Mouse (Mus musculus) kidney, postnatal 25 days (tissue): ENCODE measurements around the gene Ube2l6.

Experiments
- DNase-seq, 2 experiments: peaks; one replicate each; pipeline ENCODE4 v3.0.0; 2021; ENCODE audit warnings: mixed read lengths in 2 of 2

Gene Ube2l6

DNA sequence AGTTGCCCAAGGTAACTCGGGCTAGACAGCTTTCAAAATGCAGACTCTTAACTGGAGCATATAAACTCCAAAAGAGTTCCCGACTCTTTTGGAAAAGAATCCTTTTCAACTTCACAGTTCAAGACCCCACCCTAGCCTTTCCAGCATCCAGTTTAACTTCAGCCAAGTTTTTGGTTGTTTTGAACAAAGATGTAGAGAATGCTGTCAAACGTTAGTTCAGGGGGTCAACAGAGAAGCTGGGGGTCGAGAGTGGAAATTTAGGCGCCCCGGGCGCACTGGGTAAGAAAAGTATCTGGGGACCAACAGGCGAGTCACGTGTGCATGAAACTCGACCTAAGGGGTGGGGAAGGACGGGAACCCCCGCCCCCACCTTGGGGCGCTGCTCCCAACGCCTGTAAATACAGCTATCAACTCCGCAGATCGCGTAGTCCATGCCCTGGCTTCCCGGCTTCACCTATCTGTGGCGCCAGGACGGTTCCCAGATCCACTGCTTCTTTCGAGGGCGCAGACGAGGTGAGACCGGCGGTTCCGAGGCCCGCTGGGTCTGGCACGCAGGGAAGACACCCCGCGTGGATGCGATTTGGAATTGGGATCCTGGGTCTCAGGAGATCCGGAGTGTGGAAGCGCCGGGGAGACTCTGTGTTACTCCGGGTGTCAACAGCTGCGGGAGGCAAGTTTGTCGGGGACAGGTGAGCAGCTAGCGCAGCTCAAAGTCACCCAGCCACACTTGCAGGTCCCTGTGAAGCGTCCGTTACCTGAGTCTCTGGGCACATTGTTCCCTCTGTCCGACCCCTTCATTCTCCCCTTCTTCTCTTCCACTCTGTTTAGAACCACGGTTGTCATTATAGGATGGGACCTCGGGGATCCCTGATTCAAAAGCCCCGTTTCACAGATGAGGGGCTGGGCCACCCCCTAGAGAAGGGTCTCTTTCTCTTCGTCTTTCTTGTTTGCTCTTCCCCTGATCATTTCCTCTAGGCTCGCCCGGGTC lies 40.7 kb downstream of the Ube2l6 start:
- peak; percentile 8 to 41 for DNase-seq

GRCm38 (mm10) chr2:84840016-84840747 lies 41.6 kb downstream of the Ube2l6 start:
- DNase-seq, result peak; percentile 67 to 73

GRCm38 (mm10) chr2:84840748-84841563 lies 42.3 kb downstream of the Ube2l6 start:
- DNase-seq, result no peak

DNA sequence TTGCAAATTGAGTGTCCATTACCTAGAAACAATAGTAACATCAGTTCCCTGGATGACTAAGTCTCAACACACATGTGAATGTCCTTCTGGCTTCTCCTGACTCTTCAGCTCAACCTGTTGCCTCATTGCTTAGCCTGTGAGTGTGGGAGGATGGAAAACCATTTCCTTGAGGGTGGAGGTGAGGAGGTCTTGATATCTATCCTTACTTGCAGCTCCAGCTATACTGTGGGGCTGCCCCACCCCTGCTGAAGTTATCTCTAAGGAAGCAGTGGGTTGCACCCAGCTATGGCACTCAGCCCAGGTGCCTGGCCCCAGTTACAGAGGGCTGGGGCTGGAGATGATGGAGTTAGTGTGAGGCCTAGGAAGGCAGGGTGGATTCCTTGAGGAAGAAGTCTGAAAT lies 43.3 kb downstream of the Ube2l6 start:
- DNase-seq, result peak in 1 of 2 experiments; percentile 32

- DNase-seq, result no peak
Observed at GRCm38 (mm10) chr2:84843654-84844053, 45.0 kb downstream of the Ube2l6 start.

DNA sequence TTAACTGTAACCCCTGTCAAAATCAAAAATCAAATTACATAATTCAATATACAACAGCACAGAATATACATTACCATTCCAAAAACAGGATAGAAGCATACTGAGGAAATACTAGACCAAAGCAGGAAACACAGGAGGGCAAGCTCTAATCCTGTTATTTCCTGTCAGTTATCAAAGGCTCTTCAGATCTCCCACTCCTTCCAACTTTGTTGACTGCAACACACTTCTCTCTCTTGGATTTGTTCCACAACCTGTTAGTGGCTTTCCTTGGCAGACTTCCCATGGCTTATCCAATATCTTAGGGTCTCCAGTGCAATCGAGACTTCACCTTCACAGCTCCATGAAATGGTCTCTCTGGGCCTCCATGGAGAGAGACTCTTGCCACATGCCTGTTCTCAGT lies 46.6 kb downstream of the Ube2l6 start:
- DNase-seq, result no peak

- no peak for DNase-seq
Observed at GRCm38 (mm10) chr2:84850407-84851129, 51.9 kb downstream of the Ube2l6 start.

DNA sequence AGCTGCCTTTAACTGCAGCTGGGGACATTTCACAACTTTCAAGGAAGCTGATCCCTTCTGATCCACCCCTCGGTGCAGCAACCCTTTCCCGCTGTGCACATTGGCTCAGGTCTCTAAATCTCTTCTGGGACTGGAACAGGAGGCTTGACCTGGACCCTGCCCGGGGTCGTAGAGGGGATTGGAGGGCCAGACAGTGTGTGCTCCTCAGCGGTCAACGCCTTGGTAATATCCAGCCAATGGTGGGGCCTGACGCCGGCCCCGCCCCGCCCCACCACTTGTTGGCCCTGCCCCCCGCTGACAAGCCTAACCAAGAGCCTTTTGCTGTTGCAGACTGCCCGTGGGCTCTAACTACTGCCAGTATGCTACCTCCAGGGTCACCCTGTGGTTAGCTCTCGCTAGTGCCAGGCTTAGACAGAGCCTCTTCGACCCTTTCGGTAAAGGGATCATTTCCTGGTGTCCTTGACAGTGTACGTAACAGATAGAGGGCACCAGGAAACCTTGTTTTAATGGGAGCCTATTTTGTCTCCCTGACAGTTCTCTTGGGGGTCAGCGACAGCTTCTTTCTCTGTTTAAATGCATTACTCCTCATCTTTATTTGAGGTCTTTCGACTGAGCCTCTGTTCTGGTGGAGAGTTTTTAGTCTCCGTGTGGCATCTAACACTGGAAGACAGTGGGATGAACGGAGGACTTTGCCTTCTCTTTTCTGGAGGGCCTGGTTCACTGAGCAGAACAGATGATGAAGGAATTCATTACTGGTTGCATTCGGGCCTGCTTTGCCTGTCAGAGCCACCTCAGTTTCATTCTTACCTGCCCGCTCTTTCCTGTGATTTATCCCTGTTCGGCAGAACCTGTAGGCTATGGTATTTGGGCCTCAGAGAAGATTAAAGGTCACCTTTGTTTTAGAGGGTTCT lies 52.8 kb downstream of the Ube2l6 start:
- DNase-seq, result peak; percentile 78 to 93

DNA sequence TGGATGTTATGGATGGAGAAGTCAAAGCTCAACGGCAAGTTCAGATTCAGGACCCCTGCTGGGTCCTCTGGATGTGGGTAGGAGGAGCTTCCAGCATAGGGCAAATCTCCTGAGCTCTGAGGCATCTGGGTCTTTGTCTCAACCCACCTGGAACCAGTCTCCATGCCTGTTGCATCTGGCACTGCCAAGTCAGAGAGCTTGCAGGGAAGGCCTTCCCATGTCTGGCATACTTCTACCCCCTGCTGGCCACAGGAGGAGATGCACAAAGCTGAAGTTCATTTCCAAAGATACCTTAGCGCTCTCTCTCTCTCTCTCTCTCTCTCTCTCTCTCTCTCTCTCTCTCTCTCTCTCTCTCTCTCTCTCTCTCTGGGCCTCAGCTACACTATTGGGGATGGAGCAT lies 57.1 kb downstream of the Ube2l6 start:
- DNase-seq, result peak; percentile 67 to 78

DNA sequence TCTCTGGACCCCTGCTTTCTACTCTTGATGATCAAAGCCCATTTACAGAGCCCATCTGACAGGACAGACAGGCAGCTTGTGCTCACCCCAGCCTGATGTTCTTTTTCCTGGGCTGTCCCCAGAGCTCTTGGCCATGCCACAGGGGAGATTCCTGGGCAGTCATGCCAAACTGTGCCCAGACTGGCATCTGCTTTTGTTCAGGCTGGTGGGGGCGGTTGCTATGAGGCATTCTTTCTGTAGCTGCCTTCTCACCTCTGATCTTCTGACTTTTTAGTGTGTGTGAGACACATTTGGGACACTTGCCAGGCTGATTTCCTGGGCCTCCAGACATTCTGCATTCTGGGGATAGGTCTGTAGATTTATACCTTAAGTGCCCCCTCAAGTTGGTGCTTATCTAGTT lies 59.9 kb downstream of the Ube2l6 start:
- DNase-seq, result no peak
